Mouse (Mus musculus): Measurements from ENCODE around the gene Efs. TPM values are rescaled to one million over a fixed set of nuclear protein-coding genes. Genes with fewer than 3 reads are reported as not detected.

The Efs gene
- polyA plus RNA-seq, 1 experiment from 2014 or later: 11.9 TPM

- 32% methylated on average over 8 of the region's 8 CpGs for WGBS
- peaks cover 15% of the 10 kb centered on the region for H3K4me1 ChIP-seq
- no peaks in the 10 kb centered on the region for H3K27me3 ChIP-seq (replicated peaks)
- peak within 1 kb of the TSS; percentile 49 for H3K27ac ChIP-seq (replicated peaks)
- H3K9ac ChIP-seq (replicated peaks): peak within 1 kb of the TSS; percentile 10; the same call in 1 of the 2 replicates
- ATAC-seq (ENCODE audit: low FRiP score): peak; percentile 65
- no peak within 1 kb of the TSS for H3K4me3 ChIP-seq (replicated peaks)
- no peaks in the 10 kb centered on the region for H3K9me3 ChIP-seq (replicated peaks)
- peak within 1 kb of the TSS; percentile 39 for H3K4me2 ChIP-seq
- H3K36me3 ChIP-seq: no peaks in the 10 kb centered on the region
Measured at GRCm38 (mm10) chr14:54935904-54936830, 10.2 kb upstream of the Efs start, which contains the start of gene Cmtm5. Gene Cmtm5, plus strand, starts transcription at chr14:54936261.

DNA sequence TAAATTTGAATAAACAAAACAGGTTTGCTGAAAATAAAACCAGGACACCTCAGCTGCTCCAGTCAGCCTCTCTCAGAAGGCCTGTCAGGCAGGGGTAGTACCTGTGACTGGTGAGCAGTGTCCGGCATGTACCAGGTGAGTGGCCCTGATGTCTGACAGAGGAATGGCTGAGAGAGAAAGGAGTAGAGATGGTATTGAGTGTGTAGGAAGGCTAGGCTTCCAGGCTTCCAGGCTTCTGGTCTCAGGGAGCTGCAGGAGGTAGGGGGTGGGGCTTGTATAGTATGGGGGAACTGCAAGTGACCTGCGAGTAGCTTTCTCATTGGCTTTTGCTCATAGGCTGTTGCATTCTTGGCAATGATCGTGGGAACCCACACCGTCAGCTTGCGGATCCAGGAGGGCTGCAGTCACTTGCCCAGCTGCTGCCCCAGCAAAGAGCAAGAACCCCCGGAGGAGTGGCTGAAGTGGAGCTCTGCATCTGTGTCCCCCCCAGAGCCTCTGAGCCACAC, 6.8 kb upstream of the Efs start, which contains the start of gene Il25:
Il25 (plus strand) TSS at position 51 of the 506 bp plus-strand sequence.
- H3K27me3 ChIP-seq (replicated peaks): 0 out of 2 replicates have a peak, but pooled peaks cover 1% of the 10 kb centered on the region
- no peak within 1 kb of the TSS for H3K9ac ChIP-seq (replicated peaks)
- H3K9me3 ChIP-seq (replicated peaks): no peaks in the 10 kb centered on the region
- no peak for ATAC-seq (ENCODE audit: low FRiP score)
- WGBS: 20% methylated on average over 6 of the region's 6 CpGs
- H3K27ac ChIP-seq (replicated peaks): no peak within 1 kb of the TSS
- no peaks in the 10 kb centered on the region for H3K36me3 ChIP-seq
- H3K4me2 ChIP-seq: no peak within 1 kb of the TSS
- peaks cover 19% of the 10 kb centered on the region for H3K4me1 ChIP-seq
- no peak within 1 kb of the TSS for H3K4me3 ChIP-seq (replicated peaks)

DNA sequence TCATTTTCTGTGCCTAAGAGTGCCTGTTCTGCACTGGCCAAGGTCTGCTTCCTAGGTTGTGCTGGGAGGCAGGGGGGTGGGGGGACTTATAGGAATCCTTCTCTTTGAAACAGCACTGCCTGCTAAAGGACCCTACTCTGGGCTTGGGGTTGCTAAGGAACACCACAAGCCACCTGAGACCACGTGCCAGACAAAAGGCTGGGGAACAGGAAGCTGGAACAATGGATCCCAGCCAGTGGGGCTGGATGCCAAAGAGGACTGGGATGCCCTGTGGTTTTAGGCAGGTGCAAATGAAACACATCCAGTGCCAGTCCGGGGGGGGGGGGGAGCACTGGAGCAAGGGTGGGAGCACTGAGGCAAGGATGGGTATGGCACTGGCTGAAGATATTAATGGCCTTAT, 4.5 kb upstream of the Efs start:
- ATAC-seq (ENCODE audit: low FRiP score): no peak
- Histone ChIP-seq H3K9ac (replicated peaks) (no peak overlapping the region), H3K27me3 (replicated peaks) (0 out of 2 replicates have a peak, but pooled peaks cover 3% of the 10 kb centered on the region), H3K36me3 (no peaks in the 10 kb centered on the region), H3K4me3 (replicated peaks) (no peak overlapping the region), H3K27ac (replicated peaks) (no peak overlapping the region), H3K4me2 (no peak overlapping the region), H3K9me3 (replicated peaks) (no peaks in the 10 kb centered on the region), H3K4me1 (peaks cover 32% of the 10 kb centered on the region)
- WGBS: 7% methylated on average over 2 of the region's 2 CpGs

- WGBS: 82% methylated on average over 5 of the region's 5 CpGs
- H3K27ac ChIP-seq (replicated peaks): no peak overlapping the region
- H3K4me3 ChIP-seq (replicated peaks): no peak overlapping the region
- H3K36me3 ChIP-seq: no peaks in the 10 kb centered on the region
- H3K27me3 ChIP-seq (replicated peaks): 0 out of 2 replicates have a peak, but pooled peaks cover 3% of the 10 kb centered on the region
- no peak overlapping the region for H3K9ac ChIP-seq (replicated peaks)
- H3K9me3 ChIP-seq (replicated peaks): no peaks in the 10 kb centered on the region
- no peak for ATAC-seq (ENCODE audit: low FRiP score)
- peaks cover 38% of the 10 kb centered on the region for H3K4me1 ChIP-seq
- H3K4me2 ChIP-seq: no peak overlapping the region
Measured at GRCm38 (mm10) chr14:54929801-54930200, 3.9 kb upstream of the Efs start.

DNA sequence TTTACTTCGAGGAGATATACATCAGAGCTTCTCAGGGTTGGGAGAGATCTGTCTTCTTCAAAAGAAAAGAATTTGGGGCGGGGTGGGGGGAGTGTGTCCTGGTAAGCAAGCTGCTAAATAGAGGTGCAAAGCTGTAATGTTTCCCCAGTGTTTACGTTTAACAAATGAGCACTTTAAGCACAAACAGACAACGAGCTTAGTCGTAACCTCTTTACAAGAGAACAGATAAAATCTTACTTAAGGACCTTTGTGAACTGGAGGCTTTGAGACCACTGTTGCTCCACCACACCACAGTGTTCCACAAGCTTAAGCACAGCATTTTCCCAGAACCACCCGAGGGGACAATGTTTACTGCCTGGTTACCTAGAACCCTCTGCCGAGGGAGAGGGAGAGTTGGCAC, 1.4 kb upstream of the Efs start:
- Histone ChIP-seq H3K27ac (replicated peaks) (peak overlapping the region; percentile 88), H3K9ac (replicated peaks) (peak overlapping the region; percentile 68; the same call in 1 of the 2 replicates), H3K4me2 (peak overlapping the region; percentile 97), H3K36me3 (no peaks in the 10 kb centered on the region), H3K9me3 (replicated peaks) (no peaks in the 10 kb centered on the region), H3K4me1 (peaks cover 49% of the 10 kb centered on the region), H3K4me3 (replicated peaks) (peak overlapping the region; percentile 52), H3K27me3 (replicated peaks) (0 out of 2 replicates have a peak, but pooled peaks cover 3% of the 10 kb centered on the region)
- 13% methylated on average over 7 of the region's 7 CpGs for WGBS
- ATAC-seq (ENCODE audit: low FRiP score): no peak

DNA sequence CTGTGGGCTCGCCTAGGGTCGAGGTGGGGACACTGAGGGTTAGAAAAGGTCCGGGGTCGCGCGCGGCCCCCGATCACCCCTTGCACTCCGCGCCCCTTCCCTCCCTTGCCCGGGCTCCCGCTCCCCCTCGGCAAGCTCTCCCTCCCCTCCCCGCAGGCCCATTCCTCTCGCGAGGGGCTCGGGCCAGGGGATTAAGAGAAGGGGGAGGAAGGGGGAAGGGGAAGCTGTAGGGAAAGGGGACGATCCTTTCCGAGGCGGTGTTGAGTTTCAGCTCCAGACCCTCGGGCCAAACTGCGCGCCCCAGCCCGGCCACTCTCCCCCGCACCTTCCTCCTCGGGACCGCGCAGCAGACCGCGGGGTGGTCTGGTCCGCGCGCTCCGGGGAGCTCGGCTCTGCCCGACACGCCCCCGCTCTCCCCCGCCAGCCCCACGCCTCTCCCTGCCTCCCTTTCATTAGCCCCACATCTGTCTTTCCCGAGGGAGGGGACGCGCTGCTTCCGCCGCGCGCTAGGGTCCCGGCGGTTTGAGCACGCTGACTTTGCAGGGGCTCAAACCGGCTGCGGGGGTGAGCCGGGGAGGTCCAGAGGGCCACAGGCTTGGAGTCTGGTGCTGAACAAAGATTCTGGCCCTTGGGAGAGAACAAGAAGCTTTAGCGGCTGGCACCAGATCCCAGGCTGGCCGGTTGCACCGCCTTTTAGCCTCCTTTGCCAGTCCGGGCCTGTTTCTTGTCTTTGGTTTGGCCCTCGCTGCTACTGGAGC, 654 bp upstream of the Efs start:
- ATAC-seq (ENCODE audit: low FRiP score): peak; percentile 71
- Histone ChIP-seq H3K9me3 (replicated peaks) (no peaks in the 10 kb centered on the region; the same call in 1 of the 2 replicates), H3K4me1 (peaks cover 49% of the 10 kb centered on the region), H3K4me2 (peak overlapping the region; percentile 97), H3K27ac (replicated peaks) (peak overlapping the region; percentile 88), H3K9ac (replicated peaks) (peak overlapping the region; percentile 68), H3K36me3 (no peaks in the 10 kb centered on the region), H3K27me3 (replicated peaks) (0 out of 2 replicates have a peak, but pooled peaks cover 3% of the 10 kb centered on the region), H3K4me3 (replicated peaks) (peak overlapping the region; percentile 52)
- WGBS: under 1% methylated on average over 46 of the region's 58 CpGs

- H3K27me3 ChIP-seq (replicated peaks): 0 out of 2 replicates have a peak, but pooled peaks cover 3% of the 10 kb centered on the region
- H3K4me1 ChIP-seq: peaks cover 45% of the 10 kb centered on the region
- whole genome bisulfite sequencing: 13% methylated on average over 7 of the region's 7 CpGs
- H3K36me3 ChIP-seq: peaks cover 9% of the 10 kb centered on the region; the same call in 1 of the 2 replicates
- no peaks in the 10 kb centered on the region; the same call in 1 of the 2 replicates for H3K9me3 ChIP-seq (replicated peaks)
- peak; percentile 38 for ATAC-seq (ENCODE audit: low FRiP score)
- H3K9ac ChIP-seq (replicated peaks): peak overlapping the region; percentile 68
- peak overlapping the region; percentile 88 for H3K27ac ChIP-seq (replicated peaks)
- H3K4me3 ChIP-seq (replicated peaks): peak overlapping the region; percentile 52
- peak overlapping the region; percentile 97 for H3K4me2 ChIP-seq
Measured at GRCm38 (mm10) chr14:54924641-54925348, 1.1 kb downstream of the Efs start.

DNA sequence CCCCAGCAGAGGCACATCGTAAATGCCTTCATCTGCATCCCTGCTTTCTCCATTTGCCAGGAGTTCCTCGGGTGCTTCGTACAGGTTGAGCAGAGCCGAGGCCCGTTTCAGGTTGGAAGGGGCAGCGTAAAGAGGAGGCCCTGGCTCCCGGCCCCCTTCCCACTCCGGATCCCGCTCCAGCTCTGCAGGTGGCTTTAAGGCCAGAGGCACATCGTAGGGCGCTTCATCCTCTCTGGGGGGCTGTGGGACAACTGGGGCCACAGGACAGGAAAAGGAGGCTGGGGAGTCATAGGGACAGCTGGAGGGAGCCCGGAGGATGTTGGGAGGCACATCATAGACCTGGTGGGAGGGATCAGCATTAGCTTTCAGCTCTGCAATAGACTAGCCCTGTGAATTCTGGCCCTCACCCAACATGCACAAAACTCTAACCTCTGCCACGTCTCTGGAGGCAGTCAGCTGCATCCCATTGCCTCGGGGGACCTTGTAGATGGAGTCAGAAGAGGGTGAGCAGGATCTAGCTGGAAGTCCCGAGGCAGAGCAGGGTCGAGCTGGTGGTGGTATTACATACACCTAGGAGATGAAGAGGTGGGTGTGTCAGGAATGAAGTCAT, 5.7 kb downstream of the Efs start:
- H3K9me3 ChIP-seq (replicated peaks): no peaks in the 10 kb centered on the region; the same call in 1 of the 2 replicates
- H3K36me3 ChIP-seq: peaks cover 28% of the 10 kb centered on the region

GRCm38 (mm10) chr14:54913343-54913742, 12.6 kb downstream of the Efs start:
- Histone ChIP-seq H3K4me1 (peaks cover 45% of the 10 kb centered on the region), H3K36me3 (peaks cover 12% of the 10 kb centered on the region), H3K27ac (replicated peaks) (peak overlapping the region; percentile 94), H3K4me3 (replicated peaks) (peak overlapping the region; percentile 91), H3K9me3 (replicated peaks) (no peaks in the 10 kb centered on the region), H3K27me3 (replicated peaks) (no peaks in the 10 kb centered on the region), H3K9ac (replicated peaks) (peak overlapping the region; percentile 100), H3K4me2 (peak overlapping the region; percentile 93)
- 13% methylated on average over 10 of the region's 10 CpGs for WGBS
- ATAC-seq (ENCODE audit: low FRiP score): peak; percentile 25

More for the DNA sequence above, 5.7 kb downstream of the Efs start:
- WGBS: 94% methylated on average over 16 of the region's 16 CpGs
- H3K4me3 ChIP-seq (replicated peaks): no peak overlapping the region
- H3K27me3 ChIP-seq (replicated peaks): no peaks in the 10 kb centered on the region
- no peak overlapping the region for H3K4me2 ChIP-seq
- H3K9ac ChIP-seq (replicated peaks): no peak overlapping the region
- peaks cover 20% of the 10 kb centered on the region for H3K4me1 ChIP-seq
- H3K27ac ChIP-seq (replicated peaks): no peak overlapping the region
- no peak for ATAC-seq (ENCODE audit: low FRiP score)

- Histone ChIP-seq H3K27me3 (replicated peaks) (no peaks in the 10 kb centered on the region), H3K9ac (replicated peaks) (peak within 1 kb of the TSS; percentile 100), H3K9me3 (replicated peaks) (no peaks in the 10 kb centered on the region), H3K4me1 (peaks cover 49% of the 10 kb centered on the region), H3K4me3 (replicated peaks) (peak within 1 kb of the TSS; percentile 91), H3K4me2 (peak within 1 kb of the TSS; percentile 93), H3K27ac (replicated peaks) (peak within 1 kb of the TSS; percentile 94), H3K36me3 (peaks cover 15% of the 10 kb centered on the region)
- WGBS: under 1% methylated on average over 27 of the region's 28 CpGs
- ATAC-seq (ENCODE audit: low FRiP score): peak; percentile 96
Measured at GRCm38 (mm10) chr14:54912886-54913285, 13.0 kb downstream of the Efs start, which contains the start of gene Slc22a17. Gene Slc22a17, minus strand, starts transcription at chr14:54913132.

Measured in neural tube, embryonic 15.5 days (tissue).